Mouse (Mus musculus): ENCODE results near the gene Cacna2d2. TPM values are rescaled to one million over a fixed set of nuclear protein-coding genes. Genes with fewer than 3 reads are reported as not detected.
"Not testable (repeated sequence)": the region's sequence is repeated elsewhere in the genome, so short reads cannot be mapped to it uniquely, and the experiment has no call there.

The Cacna2d2 gene
- polyA plus RNA-seq, 1 experiment from 2014 or later, result 4.2 TPM

DNA sequence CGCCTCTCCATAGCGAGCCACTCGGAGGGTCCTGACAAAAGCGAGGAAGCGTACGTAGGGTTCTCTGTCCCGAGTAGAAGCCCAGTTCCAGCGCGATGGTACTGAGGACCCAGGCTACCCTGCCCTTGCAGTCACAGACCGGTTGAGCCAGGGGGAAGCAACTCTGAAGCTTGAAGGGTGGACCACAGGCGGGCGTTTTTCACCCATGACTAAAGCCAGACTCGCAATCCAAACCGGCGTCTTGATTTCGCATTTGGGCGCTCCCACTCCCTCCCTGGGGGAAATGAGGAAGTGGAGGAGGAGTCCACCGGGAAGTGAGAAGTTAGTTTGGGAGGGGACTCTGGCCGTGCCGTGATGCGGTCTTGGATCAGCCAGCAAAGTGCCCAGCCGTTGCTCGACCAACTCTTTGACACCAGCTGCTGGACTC is 155.6 kb downstream of the Cacna2d2 start:
- ATAC-seq (replicated peaks), result no peak
- H3K4me1 ChIP-seq, result peaks cover 41% of the 10 kb centered on the region

DNA sequence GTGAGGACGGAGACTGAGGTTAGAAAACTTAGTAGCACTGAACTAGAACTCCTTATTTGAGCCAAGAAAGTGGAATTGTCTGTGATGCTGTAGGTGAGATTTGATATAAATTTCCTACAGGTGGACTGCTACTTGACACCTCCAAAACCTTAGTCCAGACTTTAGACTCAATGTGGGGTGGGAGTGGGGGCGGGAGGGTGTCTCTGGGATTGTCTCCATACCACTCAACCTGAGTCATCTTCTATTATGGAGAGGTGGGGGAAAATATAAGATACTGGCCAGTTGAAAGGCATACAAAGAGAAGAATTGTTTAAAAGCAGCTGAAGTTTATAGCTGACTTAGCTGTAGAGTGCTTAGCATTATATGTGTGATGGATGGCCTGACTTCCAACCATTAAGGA is 156.3 kb downstream of the Cacna2d2 start:
- peaks cover 41% of the 10 kb centered on the region for H3K4me1 ChIP-seq
- no peaks in the 10 kb centered on the region for H3K9me3 ChIP-seq
- H3K27ac ChIP-seq (replicated peaks), result 0 out of 2 replicates have a peak overlapping the region, but pooled peaks have one; percentile 87
- WGBS, result 30% methylated on average over 2 of the region's 2 CpGs
- peak overlapping the region; percentile 81 for H3K9ac ChIP-seq (replicated peaks)
- peak overlapping the region; percentile 90 for H3K4me2 ChIP-seq (replicated peaks)
- peaks cover 23% of the 10 kb centered on the region for H3K27me3 ChIP-seq
- ATAC-seq (replicated peaks), result no peak
- peak overlapping the region; percentile 84 for H3K4me3 ChIP-seq
- peaks cover 35% of the 10 kb centered on the region for H3K36me3 ChIP-seq

More for the DNA sequence above, 155.6 kb downstream of the Cacna2d2 start:
- under 1% methylated on average over 23 of the region's 23 CpGs for WGBS
- Histone ChIP-seq H3K9me3 (no peaks in the 10 kb centered on the region), H3K27ac (replicated peaks) (peak overlapping the region; percentile 87), H3K36me3 (peaks cover 28% of the 10 kb centered on the region), H3K9ac (replicated peaks) (peak overlapping the region; percentile 81), H3K4me2 (replicated peaks) (peak overlapping the region; percentile 90), H3K27me3 (peaks cover 28% of the 10 kb centered on the region), H3K4me3 (peak overlapping the region; percentile 84)

DNA sequence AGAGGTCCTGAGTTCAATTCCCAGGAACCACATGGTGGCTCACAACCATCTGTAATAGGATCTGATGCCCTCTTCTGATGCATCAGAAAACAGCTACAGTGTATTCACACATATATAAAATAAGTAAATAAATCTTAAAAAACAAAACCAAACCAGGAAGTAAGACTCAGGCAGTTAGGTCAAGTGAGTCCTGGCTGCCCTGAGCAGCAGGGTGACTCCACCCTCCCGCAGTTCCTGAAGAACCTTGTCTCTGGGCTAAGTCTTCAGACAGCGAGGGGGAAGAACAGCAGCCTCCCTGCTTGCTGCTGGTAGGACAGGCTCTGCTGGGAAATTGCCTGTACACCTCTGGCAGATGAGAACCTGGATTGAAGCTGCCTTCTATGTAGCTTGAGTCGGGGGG is 156.9 kb downstream of the Cacna2d2 start:
- 81% methylated on average over 3 of the region's 3 CpGs for WGBS
- no peaks in the 10 kb centered on the region for H3K9me3 ChIP-seq
- H3K9ac ChIP-seq (replicated peaks), result no peak overlapping the region
- H3K27me3 ChIP-seq, result peaks cover 18% of the 10 kb centered on the region
- H3K36me3 ChIP-seq, result peaks cover 41% of the 10 kb centered on the region
- 0 out of 2 replicates have a peak overlapping the region, but pooled peaks have one; percentile 84 for H3K4me3 ChIP-seq
- H3K27ac ChIP-seq (replicated peaks), result no peak overlapping the region
- ATAC-seq (replicated peaks), result no peak
- H3K4me1 ChIP-seq, result peaks cover 37% of the 10 kb centered on the region
- H3K4me2 ChIP-seq (replicated peaks), result 0 out of 2 replicates have a peak overlapping the region, but pooled peaks have one; percentile 90

DNA sequence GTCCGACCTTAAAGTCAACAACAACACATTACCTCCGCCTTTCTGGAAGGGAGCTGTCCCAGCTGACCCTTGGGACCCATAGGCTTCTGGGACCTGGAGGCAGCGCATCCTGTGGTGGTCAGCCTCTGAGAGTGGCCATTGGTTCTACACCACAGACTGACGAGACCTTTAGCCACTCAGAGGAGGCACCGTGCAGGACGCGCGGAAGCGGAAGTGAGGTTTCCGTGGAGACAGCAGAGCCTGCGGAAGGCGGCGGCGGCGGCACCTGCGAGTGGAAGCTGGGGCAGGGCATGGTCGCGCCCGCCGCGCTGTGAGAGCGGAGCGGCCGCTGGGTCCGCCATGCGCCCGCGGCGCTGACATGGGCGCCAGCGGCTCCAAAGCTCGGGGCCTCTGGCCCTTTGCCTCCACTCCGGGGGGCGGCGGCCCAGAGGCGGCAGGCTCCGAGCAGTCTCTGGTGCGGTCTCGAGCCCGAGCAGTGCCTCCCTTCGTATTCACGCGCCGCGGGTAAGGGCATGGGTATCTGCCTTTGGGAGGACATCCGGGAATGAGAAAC is 163.7 kb downstream of the Cacna2d2 start, which contains the start of gene Tusc2:
TSS of gene Tusc2 (plus strand) at position 227 of the 553 bp plus-strand sequence.
- Histone ChIP-seq H3K4me3 (peak within 1 kb of the TSS; percentile 95), H3K27ac (replicated peaks) (peak within 1 kb of the TSS; percentile 78), H3K36me3 (peaks cover 56% of the 10 kb centered on the region), H3K27me3 (no peaks in the 10 kb centered on the region), H3K4me2 (replicated peaks) (peak within 1 kb of the TSS; percentile 85), H3K9me3 (no peaks in the 10 kb centered on the region), H3K9ac (replicated peaks) (peak within 1 kb of the TSS; percentile 87), H3K4me1 (peaks cover 30% of the 10 kb centered on the region)
- ATAC-seq (replicated peaks), result peak; percentile 97
- WGBS, result under 1% methylated on average over 46 of the region's 46 CpGs

DNA sequence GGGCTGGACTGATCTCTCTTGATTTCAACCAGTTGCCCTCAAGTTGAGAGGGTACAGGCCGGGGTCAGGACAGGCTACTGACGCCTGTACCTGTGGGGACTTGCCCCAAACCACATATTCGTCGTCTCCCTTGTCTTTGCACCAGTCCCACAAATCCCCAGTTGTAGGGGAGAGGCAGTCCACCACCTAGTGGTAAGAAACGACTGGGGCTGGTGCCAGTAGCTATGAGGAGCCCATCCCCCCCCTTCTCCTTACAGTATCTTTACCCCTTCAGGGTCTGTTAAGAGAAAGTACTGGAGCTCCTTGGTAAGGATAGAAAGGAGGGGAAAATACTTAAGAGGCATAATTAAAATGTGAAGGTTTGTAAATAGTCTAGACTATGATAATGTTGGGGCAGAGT is 166.1 kb downstream of the Cacna2d2 start:
- peaks cover 43% of the 10 kb centered on the region for H3K4me1 ChIP-seq
- peaks cover 32% of the 10 kb centered on the region for H3K36me3 ChIP-seq
- H3K27me3 ChIP-seq; H3K4me3 ChIP-seq; ATAC-seq (replicated peaks); H3K9ac ChIP-seq (replicated peaks); H3K9me3 ChIP-seq; H3K4me2 ChIP-seq (replicated peaks); H3K27ac ChIP-seq (replicated peaks): not testable (repeated sequence)
- 45% methylated on average over 5 of the region's 5 CpGs for WGBS

DNA sequence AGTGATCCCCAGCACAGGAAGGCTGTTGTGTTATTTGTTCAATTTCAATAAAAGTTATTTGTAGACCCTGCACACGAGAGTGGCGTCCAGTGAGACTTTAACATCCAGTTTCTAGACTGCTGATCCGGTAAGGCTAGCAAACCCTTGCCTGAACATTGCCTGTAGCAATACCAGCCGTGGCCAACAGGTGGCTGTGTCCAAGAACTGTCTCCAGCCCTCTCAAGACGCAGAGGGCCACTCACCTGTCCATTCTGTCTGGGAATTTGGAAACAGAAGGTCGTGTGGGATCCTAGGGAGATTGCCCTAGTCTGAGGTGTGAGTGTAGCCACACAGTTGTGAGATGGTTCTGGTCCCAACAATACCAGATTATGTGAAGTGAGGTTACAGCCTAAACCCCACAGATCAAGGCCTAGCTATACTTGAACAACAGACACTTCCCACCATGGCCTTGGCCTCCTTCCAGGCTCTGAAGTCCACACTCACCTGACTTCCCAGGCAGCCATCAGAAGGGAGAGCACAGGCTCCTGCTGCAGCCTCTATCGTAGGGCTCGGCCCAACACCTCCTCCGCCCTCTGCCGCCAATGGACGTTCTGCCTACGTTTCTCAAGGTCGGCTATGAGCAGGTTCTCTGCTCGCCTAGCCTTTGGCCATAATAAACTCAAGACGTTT is 166.8 kb downstream of the Cacna2d2 start:
- Histone ChIP-seq H3K27ac (replicated peaks) (0 out of 2 replicates have a peak overlapping the region, but pooled peaks have one; percentile 9), H3K4me2 (replicated peaks) (no peak overlapping the region), H3K9me3 (no peaks in the 10 kb centered on the region), H3K27me3 (no peaks in the 10 kb centered on the region), H3K9ac (replicated peaks) (no peak overlapping the region), H3K36me3 (peaks cover 32% of the 10 kb centered on the region), H3K4me1 (peaks cover 49% of the 10 kb centered on the region), H3K4me3 (no peak overlapping the region)
- WGBS, result 57% methylated on average over 15 of the region's 15 CpGs
- no peak for ATAC-seq (replicated peaks)

DNA sequence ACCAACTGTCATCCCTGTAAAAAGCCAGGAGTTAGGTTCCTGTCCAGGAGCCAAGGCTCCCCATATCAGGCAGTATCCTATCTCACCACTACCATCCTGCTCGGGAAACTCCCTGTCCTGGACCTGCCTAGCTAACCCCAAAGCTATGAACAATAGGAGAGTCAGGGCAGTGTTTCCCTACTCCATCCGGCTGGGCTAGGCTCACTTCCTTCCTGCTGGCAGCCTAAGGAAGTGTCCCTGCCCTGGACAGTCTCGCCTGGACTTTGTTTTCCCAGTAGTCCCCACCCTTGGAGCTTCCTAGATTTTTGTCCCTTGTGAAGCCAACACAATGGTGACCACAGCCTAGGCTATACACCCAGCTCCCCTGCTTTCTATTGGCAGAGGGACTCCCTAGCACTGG is 167.4 kb downstream of the Cacna2d2 start:
- no peak for ATAC-seq (replicated peaks)
- H3K9ac ChIP-seq (replicated peaks), result no peak overlapping the region
- H3K4me3 ChIP-seq, result no peak overlapping the region
- H3K27me3 ChIP-seq, result no peaks in the 10 kb centered on the region
- H3K9me3 ChIP-seq, result no peaks in the 10 kb centered on the region
- peaks cover 56% of the 10 kb centered on the region for H3K4me1 ChIP-seq
- 75% methylated on average over 3 of the region's 3 CpGs for WGBS
- H3K27ac ChIP-seq (replicated peaks), result 0 out of 2 replicates have a peak overlapping the region, but pooled peaks have one; percentile 9
- no peak overlapping the region for H3K4me2 ChIP-seq (replicated peaks)
- peaks cover 31% of the 10 kb centered on the region for H3K36me3 ChIP-seq

DNA sequence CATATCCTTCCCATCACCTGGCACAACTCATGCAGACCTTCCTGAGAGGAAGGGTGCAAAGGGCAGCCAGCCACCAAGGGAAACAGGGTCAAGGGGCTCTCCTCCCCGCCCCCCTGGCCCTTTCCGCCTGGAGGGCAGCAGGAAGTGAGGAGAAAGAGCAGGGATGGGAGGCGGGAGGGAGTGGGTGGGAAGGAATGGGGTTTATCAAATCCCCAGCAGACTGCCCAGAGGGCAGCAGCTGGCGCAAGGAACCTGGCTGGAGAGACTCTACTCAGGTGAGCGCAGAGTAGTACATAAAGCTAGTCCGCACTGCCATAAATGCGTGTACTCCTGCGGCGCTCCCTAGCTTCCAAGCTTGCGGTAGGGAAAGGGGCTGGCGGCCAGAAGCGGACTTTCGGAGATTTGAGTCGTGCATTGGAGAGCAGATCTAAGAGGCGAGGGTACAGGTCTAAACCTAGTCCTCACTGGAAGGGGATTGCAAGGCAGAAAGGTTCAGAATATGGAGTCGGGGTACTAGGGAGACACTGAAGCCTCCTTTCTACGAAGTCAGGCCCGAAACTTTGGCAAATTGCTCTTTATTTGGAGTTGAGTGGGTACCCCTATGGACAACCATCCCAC is 168.4 kb downstream of the Cacna2d2 start, which contains the start of gene Hyal2:
TSS of gene Hyal2 (plus strand) at position 244 of the 618 bp plus-strand sequence.
- 5% methylated on average over 18 of the region's 18 CpGs for WGBS
- H3K4me3 ChIP-seq, result peak within 1 kb of the TSS; percentile 83
- H3K27me3 ChIP-seq, result no peaks in the 10 kb centered on the region
- peaks cover 39% of the 10 kb centered on the region for H3K36me3 ChIP-seq
- peak within 1 kb of the TSS; percentile 92 for H3K27ac ChIP-seq (replicated peaks)
- no peaks in the 10 kb centered on the region for H3K9me3 ChIP-seq
- peaks cover 58% of the 10 kb centered on the region for H3K4me1 ChIP-seq
- peak within 1 kb of the TSS; percentile 75 for H3K9ac ChIP-seq (replicated peaks)
- peak within 1 kb of the TSS; percentile 82 for H3K4me2 ChIP-seq (replicated peaks)
- ATAC-seq (replicated peaks), result no peak

DNA sequence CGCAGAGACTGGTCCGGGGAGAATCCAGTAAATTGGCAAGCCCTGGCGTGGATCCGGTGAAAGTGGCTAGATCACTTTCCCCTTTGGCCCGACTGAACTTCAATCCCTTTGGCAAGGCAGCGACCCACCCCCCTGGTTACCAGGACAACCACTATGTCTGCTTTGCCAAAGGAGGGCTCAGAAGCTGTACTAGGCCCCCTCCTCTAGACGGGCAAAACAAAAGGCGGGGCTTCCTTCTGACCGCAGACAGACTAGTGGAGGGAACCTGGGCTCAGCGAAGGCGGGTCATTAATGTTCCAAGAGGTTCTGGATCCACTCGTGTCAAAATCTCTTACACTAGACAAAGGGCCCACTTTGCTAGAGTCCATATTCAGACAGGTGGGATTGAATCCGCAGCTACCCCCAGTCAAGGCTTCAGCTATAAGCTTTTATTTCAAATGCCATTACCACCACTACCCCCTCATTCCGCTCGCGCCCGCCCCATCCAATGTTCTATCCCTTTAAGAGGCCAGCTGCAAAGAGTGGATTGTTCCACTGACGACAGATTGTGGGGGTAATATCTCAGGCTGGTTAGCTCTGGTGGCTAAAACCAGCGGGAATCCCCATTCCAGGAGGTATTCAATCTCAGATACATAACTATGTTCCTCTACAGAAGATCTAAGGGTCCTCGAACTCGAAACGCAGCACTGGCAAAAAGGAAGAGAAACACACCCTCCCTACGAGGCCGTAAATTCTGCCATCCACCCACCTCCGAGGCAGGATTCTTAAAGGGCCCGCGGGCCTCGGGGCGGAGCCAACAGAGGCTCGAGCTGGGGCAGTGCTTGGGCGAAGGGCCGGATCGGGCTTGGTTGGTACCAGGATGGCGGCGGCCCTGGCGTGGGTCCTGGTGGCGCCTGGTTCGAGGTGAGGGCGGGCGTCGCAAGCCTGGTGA is 169.2 kb downstream of the Cacna2d2 start:
- Histone ChIP-seq H3K4me1 (peaks cover 55% of the 10 kb centered on the region), H3K27ac (replicated peaks) (peak overlapping the region; percentile 92), H3K4me2 (replicated peaks) (peak overlapping the region; percentile 82), H3K36me3 (peaks cover 46% of the 10 kb centered on the region), H3K9me3 (no peaks in the 10 kb centered on the region), H3K9ac (replicated peaks) (peak overlapping the region; percentile 75), H3K4me3 (peak overlapping the region; percentile 83), H3K27me3 (no peaks in the 10 kb centered on the region)
- peak; percentile 90 for ATAC-seq (replicated peaks)
- under 1% methylated on average over 41 of the region's 41 CpGs for WGBS

DNA sequence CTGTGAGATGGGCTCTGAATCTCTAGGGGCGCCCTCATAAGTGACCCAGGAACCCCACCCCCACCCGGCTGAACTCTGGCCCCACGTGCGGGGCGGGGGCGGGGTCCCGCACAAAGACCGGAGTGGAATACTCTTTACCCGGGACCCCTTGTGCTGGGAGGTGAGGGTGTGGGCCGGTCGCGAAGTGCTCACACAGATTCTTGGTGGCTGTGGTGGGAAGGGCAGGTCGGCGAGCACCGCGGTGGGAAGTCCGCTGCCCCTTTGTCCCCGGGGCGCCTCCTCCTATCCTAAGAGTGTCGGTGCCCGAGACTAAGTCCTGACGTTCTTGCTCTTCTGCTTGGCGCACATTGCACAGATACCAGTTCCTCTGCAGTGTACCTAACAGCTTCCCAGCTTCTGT is 169.9 kb downstream of the Cacna2d2 start:
- peaks cover 48% of the 10 kb centered on the region for H3K4me1 ChIP-seq

DNA sequence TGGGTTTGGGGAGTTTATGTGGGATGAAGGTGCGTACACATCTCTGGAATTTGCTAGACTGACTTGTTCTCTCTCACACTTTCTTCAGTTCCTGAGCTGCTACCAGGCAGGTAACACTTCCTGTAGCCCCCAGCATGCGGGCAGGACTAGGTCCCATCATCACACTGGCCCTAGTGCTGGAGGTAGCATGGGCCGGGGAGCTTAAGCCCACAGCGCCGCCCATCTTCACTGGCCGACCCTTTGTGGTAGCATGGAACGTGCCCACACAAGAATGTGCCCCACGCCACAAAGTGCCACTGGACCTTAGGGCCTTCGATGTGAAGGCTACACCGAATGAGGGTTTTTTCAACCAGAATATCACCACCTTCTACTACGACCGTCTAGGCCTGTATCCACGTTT is 170.6 kb downstream of the Cacna2d2 start:
- Histone ChIP-seq H3K4me3 (peak overlapping the region; percentile 83), H3K9ac (replicated peaks) (peak overlapping the region; percentile 75), H3K27me3 (no peaks in the 10 kb centered on the region), H3K36me3 (peaks cover 49% of the 10 kb centered on the region), H3K4me2 (replicated peaks) (peak overlapping the region; percentile 82), H3K27ac (replicated peaks) (peak overlapping the region; percentile 92), H3K4me1 (peaks cover 45% of the 10 kb centered on the region), H3K9me3 (no peaks in the 10 kb centered on the region)
- ATAC-seq (replicated peaks), result no peak
- WGBS, result 38% methylated on average over 13 of the region's 13 CpGs

More for the DNA sequence above, 169.9 kb downstream of the Cacna2d2 start:
- Histone ChIP-seq H3K27ac (replicated peaks) (peak overlapping the region; percentile 92), H3K4me3 (peak overlapping the region; percentile 83), H3K9ac (replicated peaks) (peak overlapping the region; percentile 75), H3K27me3 (no peaks in the 10 kb centered on the region), H3K36me3 (peaks cover 49% of the 10 kb centered on the region), H3K4me2 (replicated peaks) (peak overlapping the region; percentile 82), H3K9me3 (no peaks in the 10 kb centered on the region)
- WGBS, result under 1% methylated on average over 23 of the region's 23 CpGs
- ATAC-seq (replicated peaks), result peak; percentile 17; the same call in 1 of the 2 replicates

Measured in forebrain, embryonic 15.5 days (tissue).